Mouse (Mus musculus): ENCODE measurements around the gene Trnt1.

The Trnt1 gene

GRCm38 (mm10) chr6:106787138-106787537, 18.2 kb downstream of the Trnt1 start:
- CTCF ChIA-PET, result no interaction called here

GRCm38 (mm10) chr6:106791429-106791828, 22.5 kb downstream of the Trnt1 start:
- CTCF ChIA-PET, result no interaction called here

- CTCF ChIA-PET, result interaction anchor here (0.5 kb wide), 1 partner anchor 1867 kb away, joined by 4 read pairs; no protein-coding TSS in a partner anchor
Observed at GRCm38 (mm10) chr6:106792486-106792885, 23.6 kb downstream of the Trnt1 start.

GRCm38 (mm10) chr6:106793088-106793487, 24.2 kb downstream of the Trnt1 start:
- CTCF ChIA-PET, result interaction anchor here (0.5 kb wide), 1 partner anchor 1866 kb away, joined by 4 read pairs; no protein-coding TSS in a partner anchor

- CTCF ChIA-PET, result no interaction called here
Observed at GRCm38 (mm10) chr6:106793621-106794020, 24.7 kb downstream of the Trnt1 start.

GRCm38 (mm10) chr6:106794094-106794814, 25.3 kb downstream of the Trnt1 start:
- CTCF ChIA-PET, result no interaction called here

- CTCF ChIA-PET, result no interaction called here
Observed at GRCm38 (mm10) chr6:106799333-106800226, 30.7 kb downstream of the Trnt1 start, which contains the start of gene Crbn. Crbn (minus strand) TSS chr6:106800077.

- CTCF ChIA-PET, result no interaction called here
Observed at GRCm38 (mm10) chr6:106800227-106800557, 31.3 kb downstream of the Trnt1 start.

GRCm38 (mm10) chr6:106804904-106805303, 36.0 kb downstream of the Trnt1 start:
- CTCF ChIA-PET, result no interaction called here

GRCm38 (mm10) chr6:106809161-106809560, 40.2 kb downstream of the Trnt1 start:
- CTCF ChIA-PET, result no interaction called here

- CTCF ChIA-PET, result no interaction called here
Observed at GRCm38 (mm10) chr6:106810686-106811085, 41.8 kb downstream of the Trnt1 start.

GRCm38 (mm10) chr6:106819246-106819645, 50.3 kb downstream of the Trnt1 start:
- CTCF ChIA-PET, result no interaction called here

GRCm38 (mm10) chr6:106819906-106820305, 51.0 kb downstream of the Trnt1 start:
- CTCF ChIA-PET, result no interaction called here

- CTCF ChIA-PET, result no interaction called here
Observed at GRCm38 (mm10) chr6:106820566-106820965, 51.6 kb downstream of the Trnt1 start.

- CTCF ChIA-PET, result interaction anchor here (0.7 kb wide), 1 partner anchor 847 kb away, joined by 3 read pairs; no protein-coding TSS in a partner anchor
Observed at GRCm38 (mm10) chr6:106822329-106822728, 53.4 kb downstream of the Trnt1 start.

Data from spleen, embryonic (tissue).